Comparison of ENCODE assay signal across 9 mouse cellular contexts in genomic region chr8:113848653-113849135, GRCm38 (mm10). TPM values are rescaled to one million over a fixed set of nuclear protein-coding genes. Genes with fewer than 3 reads are reported as not detected.
DNase-seq lines count a peak whose midpoint lies in the region; ATAC-seq lines count a peak whose summit lies in the region.
"Had no signal": no experiment of that assay in that cellular context is flagged by ENCODE, and none has a peak within 500 bp of the region (broad histone marks: within the 10 kb centered on the region; RNA-seq: fewer than 3 reads in every experiment).

Gene Adamts18, minus strand, starts transcription at chr8:113848738.

- DNase-seq in heart, adult 18-20 months = no peak
- peak; percentile 73 for DNase-seq in ZHBTc4 (ENCODE audit: low read depth, low spot score)
- peak; percentile 76 for DNase-seq in embryonic facial prominence, embryonic 10.5 days (ENCODE audit: low spot score)
- DNase-seq in spleen, adult 18-20 months = no peak
- DNase-seq in c-Kit-positive CD71-positive TER-119-positive erythroid progenitor cells, embryonic 14.5 days (ENCODE audit: low spot score) = no peak

- peak within 1 kb of the TSS; percentile 88 for H3K4me2 ChIP-seq in heart, embryonic 15.5 days
- H3K4me2 ChIP-seq in intestine, embryonic 16.5 days (ENCODE audit: low read depth, low read length) = peak within 1 kb of the TSS; percentile 91
- peak within 1 kb of the TSS; percentile 100 for H3K4me2 ChIP-seq in midbrain, embryonic 12.5 days (replicated peaks)

- peaks cover 17% of the 10 kb centered on the region for H3K4me1 ChIP-seq in heart, embryonic 15.5 days (replicated peaks)
- H3K4me1 ChIP-seq in embryonic facial prominence, embryonic 10.5 days = peaks cover 35% of the 10 kb centered on the region
- peaks cover 3% of the 10 kb centered on the region for H3K4me1 ChIP-seq in intestine, embryonic 16.5 days (ENCODE audit: control insufficient read depth, insufficient read depth, low read length)
- H3K4me1 ChIP-seq in midbrain, embryonic 12.5 days = peaks cover 18% of the 10 kb centered on the region

- H3K36me3 ChIP-seq in heart, embryonic 15.5 days = no peaks in the 10 kb centered on the region
- no peaks in the 10 kb centered on the region for H3K36me3 ChIP-seq in embryonic facial prominence, embryonic 10.5 days (replicated peaks)
- H3K36me3 ChIP-seq in intestine, embryonic 16.5 days (ENCODE audit: control insufficient read depth, insufficient read depth, low read length) = no peaks in the 10 kb centered on the region
- no peaks in the 10 kb centered on the region for H3K36me3 ChIP-seq in midbrain, embryonic 12.5 days

- under 1% methylated on average over 32 of the region's 32 CpGs for WGBS in heart, embryonic 15.5 days
- WGBS in embryonic facial prominence, embryonic 10.5 days = under 1% methylated on average over 32 of the region's 32 CpGs
- 1% methylated on average over 32 of the region's 32 CpGs for WGBS in intestine, embryonic 16.5 days
- 2% methylated on average over 32 of the region's 32 CpGs for WGBS in midbrain, embryonic 12.5 days

- H3K27me3 ChIP-seq in heart, embryonic 15.5 days = peaks cover 62% of the 10 kb centered on the region
- H3K27me3 ChIP-seq in embryonic facial prominence, embryonic 10.5 days (replicated peaks; ENCODE audit: low read depth, poor library complexity, severe bottlenecking) = peaks cover 54% of the 10 kb centered on the region
- peaks cover 21% of the 10 kb centered on the region for H3K27me3 ChIP-seq in intestine, embryonic 16.5 days (replicated peaks; ENCODE audit: control insufficient read depth, insufficient read depth, low read length)
- peaks cover 50% of the 10 kb centered on the region for H3K27me3 ChIP-seq in midbrain, embryonic 12.5 days

- H3K4me3 ChIP-seq in heart, embryonic 15.5 days = peak within 1 kb of the TSS; percentile 52
- H3K4me3 ChIP-seq in embryonic facial prominence, embryonic 10.5 days = peak within 1 kb of the TSS; percentile 78
- peak within 1 kb of the TSS; percentile 52 for H3K4me3 ChIP-seq in intestine, embryonic 16.5 days (ENCODE audit: low read length)
- peak within 1 kb of the TSS; percentile 66 for H3K4me3 ChIP-seq in midbrain, embryonic 12.5 days

- no peak within 1 kb of the TSS for H3K27ac ChIP-seq in heart, embryonic 15.5 days
- H3K27ac ChIP-seq in embryonic facial prominence, embryonic 10.5 days (replicated peaks) = peak within 1 kb of the TSS; percentile 81
- no peak within 1 kb of the TSS for H3K27ac ChIP-seq in intestine, embryonic 16.5 days (ENCODE audit: low read length)
- peak within 1 kb of the TSS; percentile 30; the same call in 1 of the 2 replicates for H3K27ac ChIP-seq in midbrain, embryonic 12.5 days (replicated peaks)

- 0 out of 2 replicates have a peak, but pooled peaks have one; percentile 27 for ATAC-seq in heart, embryonic 15.5 days (replicated peaks; ENCODE audit: insufficient number of reproducible peaks, insufficient read depth, low FRiP score, low read depth)
- peak; percentile 87 for ATAC-seq in intestine, embryonic 16.5 days
- ATAC-seq in midbrain, embryonic 12.5 days (ENCODE audit: low FRiP score, low read depth) = peak; percentile 80

- no peaks in the 10 kb centered on the region for H3K9me3 ChIP-seq in heart, embryonic 15.5 days (replicated peaks)
- peaks cover 4% of the 10 kb centered on the region; the same call in 1 of the 2 replicates for H3K9me3 ChIP-seq in embryonic facial prominence, embryonic 10.5 days
- H3K9me3 ChIP-seq in intestine, embryonic 16.5 days (ENCODE audit: control insufficient read depth, low read length) = no peaks in the 10 kb centered on the region
- H3K9me3 ChIP-seq in midbrain, embryonic 12.5 days = no peaks in the 10 kb centered on the region

- H3K9ac ChIP-seq in heart, embryonic 15.5 days = peak within 1 kb of the TSS; percentile 9; the same call in 1 of the 2 replicates
- H3K9ac ChIP-seq in intestine, embryonic 16.5 days (ENCODE audit: low read depth, low read length) = peak within 1 kb of the TSS; percentile 51
- peak within 1 kb of the TSS; percentile 71 for H3K9ac ChIP-seq in midbrain, embryonic 12.5 days (replicated peaks)

RNA-seq across cellular contexts. Expression of gene Adamts18, which starts in this region (rescaled TPM):
- 0.88 and 2.0 TPM in 2 replicates for polyA plus RNA-seq in heart, embryonic 15.5 days (2015; fragmentation: Nextera tagmentation; extraction: Ambion mirVana)
- total RNA-seq in heart, adult 18-20 months (2021) = under 1 TPM in 1 of 2 experiments, not detected in 1; 0.13 TPM
- polyA plus RNA-seq in embryonic facial prominence, embryonic 10.5 days (2016; fragmentation: Nextera tagmentation; extraction: Ambion mirVana) = 3.7 and 4.6 TPM in 2 replicates
- 0.15 and 0.54 TPM in 2 replicates for polyA plus RNA-seq in intestine, embryonic 16.5 days (2015; fragmentation: Nextera tagmentation; extraction: Ambion mirVana)
- 1.1 and 2.0 TPM in 2 replicates for polyA plus RNA-seq in midbrain, embryonic 12.5 days (2016; fragmentation: Nextera tagmentation; extraction: Ambion mirVana)
- total RNA-seq: MEL had no signal

Comparison
In these comparisons a context has a peak if more than half of its experiments do, and no peak if none do; other contexts are left out.
1. Peak in ATAC-seq, H3K4me3 ChIP-seq, H3K9ac ChIP-seq and H3K4me2 ChIP-seq in intestine, embryonic 16.5 days; RNA of the gene not detected or under 1 TPM.
2. ATAC-seq: peak in every context shown above with its lines; median percentile 87 in intestine, embryonic 16.5 days; 80 in midbrain, embryonic 12.5 days; 27 in heart, embryonic 15.5 days.
3. H3K27ac ChIP-seq: peak in embryonic facial prominence, embryonic 10.5 days (single experiment) and midbrain, embryonic 12.5 days (single experiment); none in heart, embryonic 15.5 days (single experiment) and intestine, embryonic 16.5 days (single experiment).
4. H3K9ac ChIP-seq: peak in every context shown above with its lines; median percentile 71 in midbrain, embryonic 12.5 days; 51 in intestine, embryonic 16.5 days; 9 in heart, embryonic 15.5 days.
5. DNase-seq: peak in ZHBTc4 (single experiment) and embryonic facial prominence, embryonic 10.5 days (single experiment); none in heart, adult 18-20 months (0 of 2), spleen, adult 18-20 months (0 of 2) and c-Kit-positive CD71-positive TER-119-positive erythroid progenitor cells, embryonic 14.5 days (single experiment).
6. Peak in every context shown above with its lines, with median percentiles within 50 percentile points of each other: H3K4me2 ChIP-seq and H3K4me3 ChIP-seq.